Mouse (Mus musculus): Measurements from ENCODE around the gene 4930523C07Rik.

The 4930523C07Rik gene

GRCm38 (mm10) chr1:160046786-160047185 is 2.6 kb downstream of the 4930523C07Rik start:
- DNase-seq: no peak

- peak in 1 of 2 experiments; percentile 23 for DNase-seq
Observed at GRCm38 (mm10) chr1:160047481-160047931, 3.3 kb downstream of the 4930523C07Rik start.

GRCm38 (mm10) chr1:160049131-160049880 is 5.1 kb downstream of the 4930523C07Rik start:
- no peak for DNase-seq

GRCm38 (mm10) chr1:160050898-160051297 is 6.7 kb downstream of the 4930523C07Rik start:
- no peak for DNase-seq

- DNase-seq: peak in 1 of 2 experiments; percentile 30
Observed at GRCm38 (mm10) chr1:160052556-160053315, 8.6 kb downstream of the 4930523C07Rik start.

GRCm38 (mm10) chr1:160053510-160054305 is 9.5 kb downstream of the 4930523C07Rik start:
- DNase-seq: no peak

- DNase-seq: no peak
Observed at GRCm38 (mm10) chr1:160054366-160055078, 10.3 kb downstream of the 4930523C07Rik start.

- DNase-seq: no peak
Observed at GRCm38 (mm10) chr1:160057657-160058056, 13.5 kb downstream of the 4930523C07Rik start.

- no peak for DNase-seq
Observed at GRCm38 (mm10) chr1:160059908-160060307, 15.7 kb downstream of the 4930523C07Rik start.

GRCm38 (mm10) chr1:160060542-160060941 is 16.4 kb downstream of the 4930523C07Rik start:
- DNase-seq: no peak

- DNase-seq: no peak
Observed at GRCm38 (mm10) chr1:160061321-160061720, 17.1 kb downstream of the 4930523C07Rik start.

- peak; percentile 46 to 74 for DNase-seq
Observed at GRCm38 (mm10) chr1:160061725-160062366, 17.7 kb downstream of the 4930523C07Rik start.

GRCm38 (mm10) chr1:160064547-160065144 is 20.5 kb downstream of the 4930523C07Rik start:
- no peak for DNase-seq

- DNase-seq: peak; percentile 26 to 46
Observed at GRCm38 (mm10) chr1:160078882-160079661, 34.9 kb downstream of the 4930523C07Rik start.

- DNase-seq: peak; percentile 60 to 87
Observed at GRCm38 (mm10) chr1:160080800-160081436, 36.7 kb downstream of the 4930523C07Rik start.

GRCm38 (mm10) chr1:160082647-160083046 is 38.5 kb downstream of the 4930523C07Rik start:
- DNase-seq: no peak

GRCm38 (mm10) chr1:160084239-160084638 is 40.1 kb downstream of the 4930523C07Rik start:
- DNase-seq: no peak

GRCm38 (mm10) chr1:160086651-160087050 is 42.5 kb downstream of the 4930523C07Rik start:
- DNase-seq: no peak

GRCm38 (mm10) chr1:160099659-160100302 is 55.6 kb downstream of the 4930523C07Rik start:
- no peak for DNase-seq

Measured in spleen, adult 18-20 months (tissue).